Mouse (Mus musculus) MN1 (cell line): ENCODE results near the gene Cpne5.
"Not testable (repeated sequence)": the region's sequence is repeated elsewhere in the genome, so short reads cannot be mapped to it uniquely, and the experiment has no call there.

Experiments used
- DNase-seq: peaks from one replicate; pipeline ENCODE4 v3.0.0-alpha.2; 2016; ENCODE audit warnings: low spot score

The Cpne5 gene

DNA sequence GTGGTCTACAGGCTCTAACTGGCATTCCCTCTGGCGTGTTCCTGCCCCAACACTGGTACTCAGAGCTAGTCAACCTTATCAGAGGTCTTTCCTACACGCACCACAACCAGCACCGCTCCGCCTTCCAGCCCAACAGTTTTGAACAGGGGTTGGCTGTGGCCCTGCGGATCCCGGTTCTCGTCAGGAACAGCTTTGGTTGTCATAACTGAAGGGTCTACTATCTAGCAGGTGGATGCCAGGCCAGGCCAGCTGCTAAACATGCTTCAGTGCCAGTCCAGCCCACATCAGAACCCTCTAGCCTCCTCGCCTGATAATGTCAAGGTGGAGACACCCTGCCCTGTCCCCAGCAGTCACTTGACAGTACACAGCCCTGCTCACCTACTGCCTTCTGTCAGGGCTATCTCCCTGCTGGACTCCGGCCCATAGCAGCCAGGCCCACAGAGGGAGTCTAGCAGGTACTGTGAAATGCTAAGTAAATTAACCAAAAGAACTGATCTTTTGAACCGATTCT is 19.1 kb upstream of the Cpne5 start:
- DNase-seq = no peak

DNA sequence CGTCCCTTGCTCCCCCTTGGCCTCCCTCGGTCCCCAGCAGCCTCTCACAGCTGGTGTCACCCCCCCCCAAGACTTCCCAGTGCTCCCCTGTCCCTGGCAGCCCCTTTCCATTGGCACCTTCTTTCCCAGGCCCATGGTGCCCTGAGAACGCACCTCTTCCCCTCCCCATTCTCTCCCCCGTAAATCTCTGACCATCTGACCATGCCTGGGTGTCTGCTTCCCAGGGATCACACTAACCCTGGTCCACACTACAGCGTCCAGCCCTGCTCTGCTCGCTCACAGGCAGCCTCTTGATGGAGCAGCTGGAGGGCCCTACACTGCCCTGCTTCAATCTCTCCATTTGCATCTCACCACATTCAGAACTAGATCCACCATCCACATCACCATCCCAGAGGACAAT is 18.5 kb upstream of the Cpne5 start:
- no peak for DNase-seq

DNA sequence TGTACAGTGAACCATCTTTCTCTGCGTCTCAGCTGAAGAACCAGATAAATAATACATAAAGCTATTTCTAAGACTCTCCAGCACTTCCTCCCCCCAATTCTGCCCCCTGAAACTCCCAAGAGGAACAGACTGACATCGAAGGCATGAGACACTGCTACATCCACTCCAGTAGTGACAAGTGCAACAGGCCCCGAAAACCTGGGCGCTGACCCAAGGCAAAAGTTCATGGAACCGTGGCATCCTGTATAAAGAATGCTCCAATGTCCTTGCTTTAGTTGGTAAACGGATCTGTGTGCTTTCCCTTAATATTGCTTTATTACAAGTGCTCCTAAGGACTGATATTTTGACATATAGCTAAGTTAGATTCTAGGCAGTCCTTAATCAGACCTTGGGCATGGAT is 16.8 kb upstream of the Cpne5 start:
- not testable (repeated sequence) for DNase-seq

DNA sequence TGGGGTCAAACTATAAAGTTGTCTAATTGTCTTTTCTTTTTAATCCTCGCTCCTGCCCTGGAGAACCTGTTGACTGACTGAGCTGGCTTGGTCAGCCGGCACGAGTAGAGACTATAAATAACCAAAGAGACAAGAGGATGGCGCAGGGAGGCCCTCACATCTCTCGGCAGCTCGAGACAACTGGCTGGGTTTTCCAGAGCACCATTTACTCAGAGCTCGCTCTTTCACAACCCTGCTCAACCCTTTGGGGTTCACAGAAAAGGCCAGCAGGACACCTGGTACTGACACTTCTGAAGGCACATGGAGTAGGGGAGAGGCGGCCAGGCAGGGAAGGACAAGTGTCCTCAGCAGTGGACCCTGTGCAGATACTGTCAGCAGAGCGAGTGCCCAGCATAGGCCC is 15.7 kb upstream of the Cpne5 start:
- no peak for DNase-seq

DNA sequence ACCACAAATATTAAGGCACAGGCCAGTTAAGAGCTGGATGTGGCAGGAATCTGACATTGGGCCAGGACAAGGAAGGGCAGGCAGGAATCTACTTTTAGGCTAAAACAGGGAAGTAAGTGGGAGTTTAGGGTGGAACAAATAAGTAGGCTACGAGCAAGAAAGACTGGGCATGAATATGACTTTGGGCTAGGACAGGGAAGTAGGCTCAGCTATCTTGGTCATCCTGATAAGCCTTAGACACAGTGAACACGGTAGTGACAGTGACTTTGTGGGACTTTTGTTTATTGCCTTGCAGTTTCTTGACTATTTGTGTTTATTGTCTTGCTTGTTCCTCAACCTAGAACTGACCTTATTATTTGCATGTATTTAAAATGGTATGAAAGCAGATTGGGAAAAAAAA is 15.3 kb upstream of the Cpne5 start:
- DNase-seq = no peak

DNA sequence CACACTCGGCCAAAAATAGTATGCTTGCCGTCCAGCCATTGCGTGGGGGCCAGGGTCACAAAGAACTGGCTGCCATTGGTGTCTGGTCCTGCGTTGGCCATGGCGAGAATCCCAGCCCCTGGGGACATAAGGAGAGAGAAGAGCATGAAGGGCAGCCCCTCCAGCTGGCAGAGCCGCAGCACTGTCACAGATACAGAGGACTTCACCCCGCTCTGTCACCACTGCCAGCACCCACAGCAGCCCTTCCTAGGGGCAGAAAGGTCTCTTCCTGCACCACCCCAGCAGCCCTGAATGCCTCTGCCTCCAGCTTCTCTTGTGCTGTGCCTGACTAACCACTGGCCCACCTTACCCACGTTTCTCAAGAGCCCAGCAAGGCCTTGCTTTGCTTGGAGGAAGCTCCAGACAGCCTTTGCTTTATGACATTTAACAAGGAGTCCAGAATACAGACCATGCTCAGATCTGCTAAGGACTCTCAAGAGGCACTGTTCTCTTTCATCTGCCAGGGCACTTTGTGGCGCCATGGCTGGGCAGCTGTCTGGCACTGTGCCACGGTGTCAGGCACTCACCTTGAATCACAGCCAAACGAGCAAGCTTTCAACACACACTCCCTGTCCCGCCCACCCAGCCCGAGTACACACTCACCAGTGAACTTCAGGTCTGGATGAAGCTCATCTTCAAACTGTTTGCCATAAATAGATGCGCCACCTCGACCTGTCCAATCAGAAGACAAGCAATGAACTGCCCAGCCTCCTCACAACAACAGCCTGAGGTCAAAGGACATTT is 13.8 kb upstream of the Cpne5 start:
- peak; percentile 94 for DNase-seq

DNA sequence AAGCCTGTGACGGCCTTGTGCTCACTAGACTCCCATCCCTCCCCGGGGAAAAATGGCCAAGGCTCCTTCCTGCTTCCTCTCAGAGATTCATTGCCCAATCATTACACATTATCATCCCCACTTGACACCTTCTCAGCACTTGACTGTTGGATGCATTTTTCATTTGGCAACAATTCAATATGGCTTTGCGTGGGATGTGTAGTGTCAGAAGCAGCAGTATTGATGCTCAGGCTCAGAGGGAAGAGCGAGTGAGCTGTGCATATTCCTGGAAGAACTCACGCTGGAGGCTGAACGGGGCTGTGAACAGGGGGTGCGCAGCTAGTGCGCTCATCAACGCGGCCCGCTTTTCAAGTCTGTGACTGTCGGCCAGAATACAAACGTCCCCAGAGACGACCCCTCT is 13.0 kb upstream of the Cpne5 start:
- DNase-seq = not testable (repeated sequence)

DNA sequence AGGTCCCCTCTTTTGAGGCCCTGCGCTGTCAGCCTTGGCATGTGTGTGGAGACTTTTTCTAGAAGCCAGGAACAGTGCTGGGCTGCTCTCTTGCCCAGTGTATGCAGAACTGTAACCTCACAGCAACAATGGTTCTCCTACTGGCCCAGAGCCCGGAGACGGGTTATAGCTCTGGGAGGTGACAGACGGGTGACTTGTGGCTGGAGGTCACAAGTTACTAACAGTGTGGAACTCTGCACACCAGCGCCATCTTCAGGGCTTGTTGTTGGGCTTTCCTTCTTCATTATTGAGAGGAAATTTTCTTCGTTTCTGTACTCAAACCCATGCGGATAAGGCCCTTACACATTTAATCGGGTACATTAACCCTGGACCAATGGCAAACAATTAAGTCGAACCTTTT is 11.5 kb upstream of the Cpne5 start:
- peak; percentile 42 for DNase-seq

DNA sequence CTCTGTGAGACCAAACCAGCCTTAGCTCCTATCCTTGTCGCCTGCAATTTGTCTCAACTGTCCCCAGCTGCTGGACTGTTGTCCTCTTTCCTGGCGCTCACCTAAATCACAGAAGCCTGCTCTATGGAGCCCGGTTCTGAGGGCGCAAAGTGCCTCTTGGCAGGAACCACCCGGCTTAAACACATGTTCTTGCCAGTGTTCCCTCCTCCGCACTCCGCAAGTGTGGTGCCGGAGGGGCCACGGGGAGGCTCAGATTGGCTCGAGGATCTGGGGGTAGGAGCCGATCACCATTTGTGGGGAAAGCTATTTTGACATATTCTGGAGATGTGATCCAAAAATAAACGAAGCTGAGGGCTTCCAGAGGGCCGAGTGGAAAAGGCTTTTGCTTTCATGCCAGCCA is 9.9 kb upstream of the Cpne5 start:
- no peak for DNase-seq

DNA sequence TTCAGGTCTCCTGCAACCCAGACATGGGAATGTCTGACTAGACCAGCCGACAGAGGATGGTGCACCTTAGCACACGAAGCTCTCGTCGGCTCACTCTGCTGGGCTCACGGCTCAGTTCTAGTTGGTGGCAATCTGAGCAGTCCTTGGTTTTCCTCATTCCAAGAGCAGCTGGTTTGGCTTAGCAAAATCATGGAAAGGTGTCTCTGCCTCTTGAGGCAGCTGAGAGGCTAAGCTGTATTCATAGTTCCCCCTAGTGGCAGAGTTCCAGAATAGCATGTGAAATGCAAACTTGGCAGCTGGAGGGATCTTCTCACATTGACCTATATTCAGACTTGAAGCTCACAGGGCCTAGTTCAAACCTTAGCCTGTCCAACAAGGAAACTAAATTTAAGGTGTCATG is 8.6 kb upstream of the Cpne5 start:
- DNase-seq = peak; percentile 94

DNA sequence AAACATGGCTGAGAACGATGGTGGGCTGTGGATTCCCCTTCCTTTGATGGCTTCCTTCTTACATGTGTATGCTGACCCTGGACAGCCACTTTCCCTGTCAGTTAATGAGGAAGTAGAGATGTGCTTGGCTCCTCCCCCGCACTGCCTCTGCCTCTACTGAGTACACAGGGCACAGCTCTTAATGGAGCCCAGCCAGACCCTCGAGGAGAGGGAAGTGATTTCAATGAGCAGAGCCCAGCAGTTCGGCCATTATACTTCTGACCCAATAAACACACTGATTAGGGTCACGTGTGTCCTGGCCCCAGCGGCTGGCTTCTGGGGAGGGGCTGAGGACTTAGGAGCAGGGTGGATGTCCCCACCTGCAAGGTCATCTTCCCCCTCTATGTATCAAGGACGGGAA is 7.8 kb upstream of the Cpne5 start:
- peak; percentile 50 for DNase-seq

DNA sequence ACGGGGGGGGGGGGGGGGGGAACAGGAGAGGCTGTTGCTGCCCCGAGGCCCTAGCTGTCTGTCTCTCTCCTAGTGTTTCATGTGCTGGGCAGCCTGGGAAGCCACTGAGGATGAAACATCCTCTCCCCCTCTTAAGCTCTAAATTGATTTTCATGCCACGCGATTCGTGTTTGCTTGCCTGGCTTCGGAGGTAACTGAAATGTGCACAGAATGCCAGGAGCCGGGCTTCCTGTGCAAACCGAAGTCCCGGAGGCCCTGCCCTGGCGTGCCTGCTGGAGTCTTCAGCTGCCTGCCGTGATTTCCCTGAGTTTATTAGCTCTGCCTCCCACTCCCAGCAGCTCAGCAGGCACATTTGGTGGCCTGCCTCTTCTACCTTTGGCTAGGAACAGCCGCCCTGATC is 6.9 kb upstream of the Cpne5 start:
- DNase-seq = peak; percentile 66

DNA sequence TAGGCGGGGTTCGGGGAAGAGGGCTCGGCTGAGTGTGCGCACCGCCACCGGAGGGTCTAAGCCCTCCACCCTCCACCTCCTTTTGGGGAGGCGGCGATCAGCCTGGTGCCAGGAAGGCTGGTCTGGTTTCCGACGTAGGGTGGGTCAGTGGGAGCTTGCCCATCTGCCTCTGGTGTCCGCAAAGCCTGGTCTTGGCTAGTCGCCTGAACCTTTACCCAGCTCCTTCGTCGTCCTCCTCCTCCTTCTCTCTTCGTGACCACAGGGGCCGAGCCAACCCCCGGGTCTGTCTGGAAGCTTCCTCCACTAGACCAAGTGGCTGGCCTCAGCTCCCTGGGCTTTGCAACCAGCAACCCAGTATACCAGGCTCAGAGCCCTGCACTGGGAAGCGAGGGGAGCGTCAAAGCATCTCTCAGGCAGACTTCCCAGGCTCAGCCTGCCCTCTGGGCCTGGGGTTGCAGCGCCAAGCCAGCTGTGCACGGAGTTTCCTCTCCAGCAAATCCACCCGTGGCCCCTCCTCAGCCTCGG is 516 bp upstream of the Cpne5 start:
- peak; percentile 55 for DNase-seq

DNA sequence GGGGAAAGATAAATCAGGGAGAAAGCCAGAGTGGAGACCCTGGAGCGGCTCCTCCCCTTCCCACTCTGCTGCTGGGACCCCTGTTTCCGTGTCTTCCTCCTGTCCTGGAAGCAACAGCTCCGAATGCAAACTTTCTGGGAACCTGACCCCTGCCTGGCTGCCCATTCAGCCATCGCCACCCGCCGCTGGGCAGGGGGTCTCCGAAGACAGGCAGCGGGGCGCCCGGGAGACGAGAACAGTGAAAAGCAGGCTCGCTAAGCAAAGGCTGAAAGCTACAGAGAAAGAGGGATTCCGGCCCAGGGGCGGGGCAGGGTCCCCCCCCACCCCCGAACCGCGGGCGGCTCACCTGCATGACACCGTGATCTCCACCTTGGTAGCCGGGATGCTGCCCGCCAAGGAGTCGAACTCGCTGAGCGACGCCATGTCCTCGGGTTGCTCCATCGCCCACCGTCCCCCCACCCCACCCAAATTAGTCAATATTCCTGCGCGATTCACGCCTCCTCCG is 648 bp downstream of the Cpne5 start:
- no peak for DNase-seq

DNA sequence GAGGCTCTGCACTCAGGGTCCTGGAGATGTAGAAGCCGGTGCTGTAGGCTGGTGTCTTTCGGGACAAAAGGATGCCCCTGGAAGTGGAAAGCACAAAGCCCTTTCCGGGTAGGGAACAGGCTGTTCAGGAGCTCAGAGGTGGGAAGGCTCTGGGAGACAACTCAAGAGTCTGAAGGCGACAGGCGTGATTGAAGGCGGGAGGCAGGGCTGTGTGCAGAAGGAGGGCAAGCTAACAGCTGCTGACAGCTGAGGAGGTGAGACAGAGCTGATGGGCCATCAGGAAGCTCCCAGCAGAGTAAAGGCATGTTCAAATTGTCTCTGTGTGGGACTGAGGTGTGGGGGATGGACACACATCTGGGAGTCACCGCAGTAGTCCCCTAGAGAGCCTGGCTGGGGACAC is 1.9 kb downstream of the Cpne5 start:
- no peak for DNase-seq

DNA sequence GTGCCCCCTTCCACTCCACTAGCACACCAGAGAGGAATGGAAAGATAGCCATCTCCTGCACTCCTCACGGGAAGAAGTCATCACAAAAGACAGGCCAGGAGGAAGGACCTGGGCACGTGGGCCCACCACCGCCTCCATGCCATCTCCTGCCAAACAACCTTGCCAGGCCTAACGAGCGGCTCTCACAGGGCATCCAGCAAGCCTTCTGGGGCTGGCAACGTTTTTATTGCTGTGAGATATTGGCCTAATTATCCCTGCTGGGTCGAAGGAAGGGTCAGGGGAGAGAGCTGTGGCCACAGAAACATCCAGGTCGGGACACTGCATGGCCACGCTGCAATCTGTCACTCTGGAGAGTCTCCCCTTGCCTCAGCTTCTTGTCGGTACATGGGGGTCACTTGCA is 6.9 kb downstream of the Cpne5 start:
- no peak for DNase-seq

DNA sequence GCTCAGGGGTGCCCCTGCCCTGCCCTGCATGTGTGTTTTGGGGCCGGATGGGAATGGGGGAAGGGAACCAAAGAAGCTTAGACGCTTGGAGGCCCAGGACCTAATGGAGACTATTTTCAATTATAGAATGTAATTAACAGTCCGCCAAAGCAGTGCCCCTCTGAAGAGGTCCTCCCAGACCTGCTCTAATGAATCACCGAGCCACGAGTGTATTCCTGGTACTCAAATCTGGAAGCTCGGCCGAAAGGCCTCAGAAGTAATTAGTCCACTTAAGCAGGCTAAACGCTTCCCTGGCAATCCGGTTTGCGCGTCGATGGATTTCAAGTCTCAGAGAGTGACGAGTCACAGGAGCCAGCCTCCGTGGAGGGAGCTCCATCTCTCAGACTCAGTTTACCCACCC is 17.3 kb downstream of the Cpne5 start:
- DNase-seq = peak; percentile 56

DNA sequence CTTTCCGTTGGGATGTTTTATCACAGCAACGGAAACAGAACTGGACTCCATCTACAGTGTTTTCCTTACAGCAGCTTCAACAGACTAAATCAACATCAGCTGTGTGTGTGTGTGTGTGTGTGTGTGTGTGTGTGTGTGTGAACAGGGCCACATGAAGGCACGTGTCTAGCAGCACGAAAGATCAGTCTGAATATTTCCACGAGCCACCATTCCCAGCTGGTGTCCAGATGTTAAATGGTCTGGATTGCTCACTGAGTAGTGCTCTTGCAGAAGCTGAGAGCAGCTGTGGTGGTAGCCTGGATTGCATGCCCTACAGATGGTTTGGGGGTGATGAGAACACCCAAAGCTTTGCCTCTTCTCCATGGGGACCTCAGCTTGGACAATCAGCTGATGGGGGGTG is 19.9 kb downstream of the Cpne5 start:
- DNase-seq = no peak

DNA sequence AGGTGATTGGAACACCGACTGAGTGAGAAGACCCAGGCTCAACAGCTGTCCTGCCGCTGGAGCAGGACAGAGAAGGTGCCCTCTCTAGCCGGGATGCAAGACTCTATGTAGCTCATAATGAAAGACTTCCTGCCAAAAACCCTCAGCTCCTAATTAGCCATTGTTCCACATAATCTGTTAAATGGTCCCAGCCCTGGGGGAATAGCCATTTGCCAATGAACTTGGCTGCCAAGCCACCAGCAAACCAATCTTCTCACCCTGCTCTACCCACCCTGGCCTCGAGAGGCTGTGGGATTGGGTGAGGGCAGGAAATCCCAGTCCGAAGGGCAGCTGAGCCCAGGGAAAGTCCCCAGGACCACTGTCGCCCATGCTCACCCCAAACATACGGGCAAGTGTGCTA is 21.9 kb downstream of the Cpne5 start:
- peak; percentile 43 for DNase-seq

DNA sequence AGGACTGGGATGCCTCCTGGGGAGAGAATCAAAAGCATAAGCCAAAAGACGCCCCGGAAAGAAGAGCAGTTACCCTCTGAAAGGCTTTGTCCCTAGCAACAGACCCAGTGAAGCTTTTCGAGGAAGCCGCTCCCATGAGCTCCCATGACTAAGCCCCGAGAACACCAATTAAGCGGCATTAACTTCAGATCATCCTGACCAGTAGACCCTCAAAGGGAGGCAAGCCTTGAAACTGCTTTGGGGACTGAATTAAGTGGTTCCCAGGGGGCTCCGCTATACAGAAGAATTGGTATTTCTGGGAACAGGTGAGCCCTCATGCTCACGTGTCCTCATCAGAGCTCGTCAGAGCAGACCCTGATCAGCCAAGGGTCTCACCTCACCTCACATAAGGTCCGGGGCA is 23.3 kb downstream of the Cpne5 start:
- no peak for DNase-seq

DNA sequence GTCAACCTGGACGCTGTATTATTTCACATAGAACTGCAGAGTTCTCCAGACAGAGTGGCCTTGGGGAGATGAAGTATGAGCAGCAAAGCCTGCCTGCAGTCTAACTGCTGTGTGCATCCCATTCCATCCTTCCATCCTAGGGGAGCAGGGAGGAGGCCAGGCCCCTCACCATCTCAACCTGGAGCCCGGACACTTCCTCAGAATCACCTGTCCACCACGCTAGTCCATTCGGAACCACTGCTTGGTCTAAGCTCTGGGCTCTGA is 23.8 kb downstream of the Cpne5 start:
- DNase-seq = no peak

DNA sequence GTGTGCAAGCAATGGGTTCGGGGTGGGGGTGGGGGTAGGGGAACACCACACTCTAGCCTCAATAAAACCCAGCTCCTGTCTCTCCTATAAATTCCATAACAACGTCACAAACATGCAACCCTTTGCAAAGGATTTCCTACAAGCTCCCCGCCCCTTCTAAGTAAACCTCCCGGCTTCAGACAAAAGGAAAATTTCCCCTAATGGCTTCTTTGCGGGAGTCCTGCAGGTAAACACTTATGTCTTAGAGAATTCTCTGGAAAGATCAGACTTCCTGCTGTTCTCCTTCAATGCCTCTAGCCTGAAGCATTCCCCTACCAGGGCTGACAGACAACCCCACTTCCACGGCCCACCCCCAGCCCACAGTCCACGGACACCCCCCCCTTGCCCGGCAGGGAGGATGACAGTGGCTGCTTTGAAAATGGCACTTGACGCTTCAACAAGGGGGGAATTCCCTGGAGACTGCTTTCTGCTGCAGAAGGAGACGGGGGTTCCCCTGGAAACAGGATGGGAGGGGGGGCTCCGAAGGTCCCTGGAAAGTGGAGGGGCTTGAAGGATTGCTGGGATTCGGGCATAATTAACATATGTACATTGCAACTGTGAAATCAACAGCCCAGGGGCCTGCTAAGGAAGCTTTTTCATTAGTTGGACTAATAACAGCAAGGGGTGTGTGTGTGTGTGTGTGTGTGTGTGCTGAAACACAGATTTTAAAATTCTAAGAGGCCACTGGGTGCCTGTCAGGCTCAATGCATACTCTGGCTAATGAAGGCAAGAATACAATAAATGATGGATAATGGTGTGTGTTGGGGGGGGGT is 24.4 kb downstream of the Cpne5 start:
- DNase-seq = no peak

DNA sequence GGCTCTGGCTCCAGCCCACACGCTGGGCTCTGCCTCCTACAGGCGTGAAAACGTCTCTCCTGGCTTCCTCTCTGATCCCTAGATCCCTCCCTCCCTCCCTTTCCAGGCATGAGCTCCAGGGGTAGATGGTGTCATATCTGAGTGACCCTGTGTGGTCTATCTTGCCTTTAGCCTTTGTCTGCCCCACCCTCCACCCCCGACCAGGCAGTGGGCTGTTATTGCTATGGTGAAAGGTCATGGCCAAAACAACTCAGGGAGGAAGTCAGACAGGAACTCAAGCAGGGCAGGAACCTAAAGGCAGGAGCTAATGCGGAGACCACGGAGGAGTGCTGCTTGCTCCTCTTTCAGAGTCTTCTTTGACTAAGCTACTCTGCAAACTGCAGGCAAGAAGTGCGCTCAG is 26.1 kb downstream of the Cpne5 start:
- DNase-seq = no peak
